Mouse (Mus musculus) myocyte (in vitro differentiated cells): ENCODE data around the gene C87436. TPM values are rescaled to one million over a fixed set of nuclear protein-coding genes. Genes with fewer than 3 reads are reported as not detected.

Experiments
- H3K27me3 ChIP-seq: one replicate; pipeline ENCODE4 v1.6.1; 2011; ENCODE audit not compliant: control insufficient read depth, insufficient read depth, insufficient read length
- H3K36me3 ChIP-seq: one replicate; pipeline ENCODE4 v1.6.1; 2011; ENCODE audit not compliant: control insufficient read depth, insufficient read depth
- H3K4me2 ChIP-seq: one replicate; pipeline ENCODE4 v1.6.1; 2011; ENCODE audit warnings: low read depth, control low read depth
- H3K4me3 ChIP-seq: one replicate; pipeline ENCODE4 v1.5.1; 2011; ENCODE audit warnings: mild to moderate bottlenecking, control low read depth, moderate library complexity
- H3K79me2 ChIP-seq: one replicate; pipeline ENCODE4 v1.6.1; 2011; ENCODE audit not compliant: control insufficient read depth, insufficient read depth
- H3ac ChIP-seq: one replicate; pipeline ENCODE4 v1.6.1; 2011; ENCODE audit not compliant: control insufficient read depth, insufficient read length
- CEBPB ChIP-seq: IDR thresholded peaks from 2 replicates; pipeline ENCODE4 v1.6.1; 2011; ENCODE audit warnings: mild to moderate bottlenecking, moderate library complexity; ENCODE audit not compliant: poor library complexity, insufficient read depth, severe bottlenecking
- E2F4 ChIP-seq: IDR thresholded peaks from one replicate; pipeline ENCODE4 v1.6.1; 2011; ENCODE audit warnings: mild to moderate bottlenecking, control low read depth, moderate library complexity; ENCODE audit not compliant: insufficient read depth
- MAX ChIP-seq: IDR thresholded peaks from one replicate; pipeline ENCODE4 v1.6.1; 2011; ENCODE audit warnings: low read depth, mild to moderate bottlenecking, control low read depth
- MYOD1 ChIP-seq, 3 experiments: IDR thresholded peaks; one replicate each; pipeline ENCODE4 v1.6.1; 2011; ENCODE audit warnings: control low read depth in 2 of 3, low read depth in 2 of 3, mild to moderate bottlenecking in 2 of 3, moderate library complexity in 1 of 3; ENCODE audit not compliant: insufficient read length in 2 of 3, control insufficient read depth in 1 of 3
- MYOG ChIP-seq, 3 experiments: IDR thresholded peaks; one replicate each; pipeline ENCODE4 v1.6.1; 2011; ENCODE audit warnings: control low read depth in 2 of 3, low read depth in 2 of 3, mild to moderate bottlenecking in 2 of 3; ENCODE audit not compliant: insufficient read length in 2 of 3, control insufficient read depth in 1 of 3, insufficient read depth in 1 of 3
- POLR2A ChIP-seq: IDR thresholded peaks from one replicate; pipeline ENCODE4 v1.6.1; 2011; ENCODE audit warnings: low read depth, mild to moderate bottlenecking, control low read depth, moderate library complexity; ENCODE audit not compliant: insufficient read length
- POLR2AphosphoS2 ChIP-seq: IDR thresholded peaks from one replicate; pipeline ENCODE4 v1.6.1; 2011; ENCODE audit warnings: low read depth, control low read depth; ENCODE audit not compliant: insufficient read length
- REST ChIP-seq: IDR thresholded peaks from one replicate; pipeline ENCODE4 v1.6.1; 2011; ENCODE audit warnings: mild to moderate bottlenecking, control low read depth, moderate library complexity; ENCODE audit not compliant: insufficient read depth, insufficient read length
- SRF ChIP-seq: IDR thresholded peaks from one replicate; pipeline ENCODE4 v1.6.1; 2011; ENCODE audit warnings: low read depth; ENCODE audit not compliant: control insufficient read depth, insufficient read length
- TCF12 ChIP-seq: IDR thresholded peaks from one replicate; pipeline ENCODE4 v1.6.1; 2011; ENCODE audit warnings: mild to moderate bottlenecking, control low read depth; ENCODE audit not compliant: poor library complexity, insufficient read depth, severe bottlenecking
- TCF3 ChIP-seq: IDR thresholded peaks from one replicate; pipeline ENCODE4 v1.6.1; 2011; ENCODE audit warnings: low read depth, control low read depth; ENCODE audit not compliant: insufficient read length
- USF1 ChIP-seq: IDR thresholded peaks from one replicate; pipeline ENCODE4 v1.6.1; 2011; ENCODE audit warnings: low read depth, mild to moderate bottlenecking, control low read depth, moderate library complexity
- polyA plus RNA-seq: library from polyadenylated mRNA; unstranded; fragments of >200 nt; fragmentation: generic; extraction: Trizol; gene quantifications from one replicate; pipeline ENCODE4 v1.2.1, GENCODE M21; 2012; ENCODE audit warnings: missing spikeins

Gene C87436
- polyA plus RNA-seq, 1 experiment = 6.9 TPM

DNA sequence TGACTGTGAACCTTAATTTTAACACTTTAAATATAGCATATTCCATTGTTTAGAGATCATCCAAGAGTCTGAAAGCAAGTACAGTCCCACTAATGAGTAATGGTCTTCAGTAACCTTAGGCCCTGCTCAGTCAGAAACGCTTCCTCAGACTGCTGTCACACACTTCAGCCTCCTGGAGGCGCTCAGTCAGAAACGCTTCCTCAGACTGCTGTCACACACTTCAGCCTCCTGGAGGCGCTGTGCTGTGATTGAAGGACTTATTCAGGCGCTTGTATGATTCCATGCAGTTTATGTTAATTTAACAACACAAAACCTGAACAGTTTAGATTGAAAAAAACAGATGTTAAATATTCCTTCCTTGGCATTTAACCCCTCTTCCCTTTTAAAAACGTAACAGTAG, 17.7 kb upstream of the C87436 start:
- Histone ChIP-seq H3K4me2 (no peak overlapping the region), H3K79me2 (no peaks in the 10 kb centered on the region), H3K36me3 (peaks cover 94% of the 10 kb centered on the region), H3K4me3 (no peak overlapping the region), H3K27me3 (no peaks in the 10 kb centered on the region), H3ac (no peak overlapping the region)
- no peak for TF ChIP-seq USF1
- TF ChIP-seq SRF = no peak
- TF ChIP-seq TCF12 = no peak
- no peak for TF ChIP-seq E2F4
- TF ChIP-seq MAX = no peak

DNA sequence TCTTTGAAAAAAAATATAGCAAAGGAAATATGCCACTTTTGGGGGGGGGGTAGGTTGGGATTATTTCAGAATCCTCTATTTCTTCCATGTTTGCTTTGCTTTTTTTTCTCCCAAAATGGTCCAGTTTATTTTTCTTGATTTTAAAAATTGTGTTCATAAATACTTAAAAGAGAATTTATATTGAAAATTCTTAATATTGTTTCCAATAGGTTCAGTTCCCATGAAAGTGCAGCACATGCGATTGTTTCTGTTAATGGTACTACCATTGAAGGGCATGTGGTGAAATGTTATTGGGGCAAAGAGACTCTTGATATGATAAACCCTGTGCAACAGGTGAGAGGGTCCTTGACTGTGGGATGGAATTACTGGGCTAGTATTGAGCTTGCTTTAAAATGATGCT, 11.8 kb upstream of the C87436 start, which contains the start of gene Gm44790:
TSS of gene Gm44790 (plus strand) at position 301 of the 400 bp plus-strand sequence.
- Histone ChIP-seq H3K36me3 (peaks cover 82% of the 10 kb centered on the region), H3ac (no peak within 1 kb of the TSS), H3K4me2 (no peak within 1 kb of the TSS), H3K4me3 (no peak within 1 kb of the TSS), H3K79me2 (no peaks in the 10 kb centered on the region), H3K27me3 (no peaks in the 10 kb centered on the region)
- TF ChIP-seq E2F4 (no peak), TCF12 (no peak), USF1 (no peak), TCF3 (no peak), POLR2A (no peak), SRF (no peak), MYOD1 (IDR thresholded peaks at IDR 0.05; ENCODE audit: control insufficient read depth in 1 of 3, insufficient read length in 2 of 3, low read depth in 2 of 3) (no peak), REST (no peak), MYOG (IDR thresholded peaks at IDR 0.05; ENCODE audit: control insufficient read depth in 1 of 3, insufficient read depth in 1 of 3, insufficient read length in 2 of 3, low read depth in 2 of 3) (no peak), CEBPB (no peak), POLR2AphosphoS2 (no peak), MAX (no peak)

DNA sequence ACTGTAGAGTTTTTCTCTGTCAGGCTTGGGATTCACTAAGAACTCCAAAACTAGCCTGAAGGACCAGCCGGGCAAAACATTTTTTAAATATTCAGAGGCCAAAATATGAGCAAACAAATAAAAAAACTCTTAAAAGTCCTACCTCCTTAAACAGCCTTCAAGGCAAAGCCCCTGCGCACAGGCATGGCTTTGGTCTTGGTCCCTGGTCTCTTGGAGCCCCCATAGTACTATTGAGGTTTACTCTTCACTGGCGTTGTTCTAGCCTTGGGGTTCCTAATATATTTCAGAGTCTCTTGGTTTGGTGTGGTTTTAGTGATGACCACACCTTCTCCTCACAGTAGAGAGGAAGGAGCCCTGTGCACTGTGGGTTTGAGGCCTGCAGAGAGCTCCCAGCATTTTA, 6.6 kb upstream of the C87436 start:
- Histone ChIP-seq H3K4me3 (no peak overlapping the region), H3K4me2 (no peak overlapping the region), H3K79me2 (no peaks in the 10 kb centered on the region), H3ac (no peak overlapping the region), H3K36me3 (peaks cover 68% of the 10 kb centered on the region), H3K27me3 (no peaks in the 10 kb centered on the region)
- TF ChIP-seq MYOD1 (IDR thresholded peaks at IDR 0.05; ENCODE audit: control insufficient read depth in 1 of 3, insufficient read length in 2 of 3, low read depth in 2 of 3) = no peak

DNA sequence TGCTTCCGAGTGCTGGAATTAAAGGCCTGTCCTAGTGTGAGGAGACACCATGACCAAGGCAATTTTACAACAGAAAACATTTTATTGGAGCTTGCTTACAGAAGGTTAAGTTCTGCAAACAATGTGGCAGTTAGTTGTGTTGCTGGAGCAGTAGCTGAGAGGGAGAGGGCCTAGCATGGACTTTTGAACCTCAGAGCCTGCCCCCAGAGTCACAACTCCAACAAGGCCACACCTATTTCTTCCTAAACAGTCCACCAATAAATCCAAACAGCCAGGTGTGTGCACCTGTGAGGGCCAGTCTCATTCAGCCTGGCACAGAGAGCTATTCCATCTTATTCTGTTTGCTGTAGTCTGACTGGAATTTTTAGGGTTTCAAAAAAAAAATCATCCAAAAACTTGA, 4.5 kb upstream of the C87436 start:
- Histone ChIP-seq H3K79me2 (no peaks in the 10 kb centered on the region), H3K4me3 (no peak overlapping the region), H3K4me2 (no peak overlapping the region), H3ac (no peak overlapping the region), H3K27me3 (no peaks in the 10 kb centered on the region), H3K36me3 (peaks cover 46% of the 10 kb centered on the region)
- TF ChIP-seq TCF3 (no peak), USF1 (no peak), REST (no peak), SRF (no peak), MYOG (IDR thresholded peaks at IDR 0.05; ENCODE audit: control insufficient read depth in 1 of 3, insufficient read depth in 1 of 3, insufficient read length in 2 of 3, low read depth in 2 of 3) (no peak), TCF12 (no peak), CEBPB (no peak), MAX (no peak), E2F4 (no peak), MYOD1 (IDR thresholded peaks at IDR 0.05; ENCODE audit: control insufficient read depth in 1 of 3, insufficient read length in 2 of 3, low read depth in 2 of 3) (no peak), POLR2A (no peak), POLR2AphosphoS2 (no peak)

DNA sequence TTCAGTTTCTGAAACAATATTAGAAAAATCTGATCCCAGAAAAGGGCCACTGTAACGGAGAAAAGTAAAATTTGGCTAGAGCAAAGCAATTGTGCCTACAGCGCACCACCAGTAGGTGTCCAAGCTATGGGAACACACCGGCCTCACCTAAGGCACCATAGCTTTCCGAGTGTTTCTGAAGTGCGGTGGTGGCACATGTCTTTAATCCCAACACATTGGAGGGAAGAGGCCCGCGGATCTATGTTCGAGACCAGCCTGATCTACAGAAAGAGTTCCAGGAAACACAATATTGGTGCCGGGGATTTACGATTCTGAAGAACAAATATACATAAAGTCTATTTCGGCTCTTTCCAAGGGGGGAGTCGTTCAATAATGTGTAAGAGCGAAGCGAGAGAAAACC, 463 bp upstream of the C87436 start:
- H3ac ChIP-seq = peak overlapping the region; percentile 67
- peaks cover 11% of the 10 kb centered on the region for H3K79me2 ChIP-seq
- H3K4me2 ChIP-seq = peak overlapping the region; percentile 97
- peak overlapping the region; percentile 74 for H3K4me3 ChIP-seq
- peak; percentile 79 for TF ChIP-seq POLR2AphosphoS2
- no peak for TF ChIP-seq MAX
- peak; percentile 21 for TF ChIP-seq POLR2A
- H3K27me3 ChIP-seq = no peaks in the 10 kb centered on the region
- H3K36me3 ChIP-seq = peaks cover 20% of the 10 kb centered on the region

DNA sequence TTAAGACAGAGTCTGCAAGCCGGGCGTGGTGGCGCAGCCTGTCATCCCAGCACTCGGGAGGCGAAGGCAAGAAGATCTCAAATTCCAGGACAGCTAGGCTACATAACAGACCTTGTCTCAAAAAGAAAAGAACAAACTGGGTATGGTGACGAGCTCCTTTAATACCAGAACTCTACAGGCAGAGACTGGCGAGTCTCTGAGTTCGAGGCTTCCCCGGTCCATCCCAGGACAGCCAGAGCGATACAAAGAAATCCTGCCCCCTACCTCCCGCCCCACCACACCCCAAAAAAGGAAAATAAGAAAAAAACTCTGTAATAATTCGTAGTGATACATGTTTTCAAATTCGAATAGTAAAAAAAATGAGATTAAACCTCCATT, 934 bp downstream of the C87436 start:
- peak overlapping the region; percentile 74 for H3K4me3 ChIP-seq
- H3K27me3 ChIP-seq = no peaks in the 10 kb centered on the region
- peaks cover 10% of the 10 kb centered on the region for H3K36me3 ChIP-seq
- TF ChIP-seq SRF (no peak), MAX (no peak), POLR2AphosphoS2 (no peak), USF1 (no peak), REST (no peak), TCF3 (no peak), TCF12 (no peak), MYOD1 (IDR thresholded peaks at IDR 0.05; ENCODE audit: control insufficient read depth in 1 of 3, insufficient read length in 2 of 3, low read depth in 2 of 3) (no peak), POLR2A (no peak), CEBPB (no peak), E2F4 (no peak), MYOG (IDR thresholded peaks at IDR 0.05; ENCODE audit: control insufficient read depth in 1 of 3, insufficient read depth in 1 of 3, insufficient read length in 2 of 3, low read depth in 2 of 3) (no peak)
- peaks cover 11% of the 10 kb centered on the region for H3K79me2 ChIP-seq
- peak overlapping the region; percentile 67 for H3ac ChIP-seq
- H3K4me2 ChIP-seq = peak overlapping the region; percentile 93
